Mouse (Mus musculus) cerebellum, adult 9-11 months (tissue): ENCODE measurements around the gene Fam219a.

Source experiments
- DNase-seq: peaks from one replicate; pipeline ENCODE4 v3.0.0; 2022

Gene Fam219a

DNA sequence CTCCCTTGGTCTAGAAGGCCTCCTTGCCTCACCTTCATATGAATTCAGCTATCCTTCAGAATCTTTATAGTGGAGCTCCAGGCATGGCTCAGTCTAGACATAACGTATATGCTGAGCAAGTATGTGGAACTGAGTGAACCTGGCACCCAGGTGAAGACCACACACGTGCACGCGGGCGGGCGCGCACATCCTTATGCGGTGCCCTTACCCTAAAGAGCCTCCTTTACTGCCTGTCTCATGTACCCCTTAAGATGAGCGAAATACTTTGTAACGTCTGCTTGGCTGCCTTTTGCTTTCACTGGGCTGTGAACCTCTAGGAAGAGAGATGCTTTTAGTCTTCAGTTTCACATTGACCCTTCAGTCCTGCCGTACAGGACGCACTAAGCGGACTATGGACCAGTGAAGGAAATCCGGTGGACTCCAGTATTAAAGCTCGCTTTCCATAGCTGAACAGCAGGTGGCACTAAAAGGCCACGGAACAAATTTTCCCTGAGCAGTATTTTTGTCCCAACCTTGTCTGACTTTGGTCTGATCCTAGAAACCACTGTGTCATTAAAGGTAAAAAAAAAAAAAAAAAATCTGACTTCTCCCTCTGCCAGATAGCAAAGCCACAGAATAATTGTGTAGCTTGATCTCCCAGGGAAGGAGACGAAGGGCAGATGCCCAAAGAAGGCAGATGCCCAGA, 100.8 kb downstream of the Fam219a start:
- peak; percentile 56 for DNase-seq
